In genomic region chr13:110537960-110538463, GRCm38 (mm10) we compare ENCODE assay signal across 9 mouse cellular contexts.
DNase-seq lines count a peak whose midpoint lies in the region; ATAC-seq and TF ChIP-seq lines count a peak whose summit lies in the region.
"Had no signal": no experiment of that assay in that cellular context is flagged by ENCODE, and none has a peak within 500 bp of the region (broad histone marks: within the 10 kb centered on the region; RNA-seq: fewer than 3 reads in every experiment).

No protein-coding gene starts in this region.

- no peak for TF ChIP-seq POLR2A in limb, embryonic 14.5 days (IDR thresholded peaks at IDR 0.05; ENCODE audit: borderline replicate concordance, extremely low read depth, insufficient read depth, insufficient read length)

- TF ChIP-seq CTCF in intestine, postnatal 0 days (IDR thresholded peaks at IDR 0.05; ENCODE audit: low read depth) = no peak

- 35% methylated on average over 7 of the region's 7 CpGs for WGBS in intestine, embryonic 15.5 days
- 41% methylated on average over 7 of the region's 7 CpGs for WGBS in intestine, postnatal 0 days
- 21% methylated on average over 7 of the region's 7 CpGs for WGBS in heart, embryonic 15.5 days
- 63% methylated on average over 7 of the region's 7 CpGs for WGBS in limb, embryonic 14.5 days
- WGBS in midbrain, embryonic 13.5 days = 70% methylated on average over 7 of the region's 7 CpGs
- WGBS in midbrain, embryonic 11.5 days = 73% methylated on average over 7 of the region's 7 CpGs

- 0 out of 2 replicates have a peak, but pooled peaks have one; percentile 58 for ATAC-seq in intestine, embryonic 15.5 days
- no peak for ATAC-seq in intestine, postnatal 0 days
- ATAC-seq in heart, embryonic 15.5 days (replicated peaks; ENCODE audit: insufficient number of reproducible peaks, insufficient read depth, low FRiP score, low read depth) = peak; percentile 84
- ATAC-seq in limb, embryonic 14.5 days (ENCODE audit: low FRiP score, low read depth) = no peak
- no peak for ATAC-seq in midbrain, embryonic 13.5 days
- ATAC-seq in midbrain, embryonic 11.5 days (ENCODE audit: low FRiP score) = no peak

- H3K4me3 ChIP-seq in intestine, embryonic 15.5 days (replicated peaks) = no peak overlapping the region
- no peak overlapping the region for H3K4me3 ChIP-seq in intestine, postnatal 0 days (ENCODE audit: low read depth, low read length)
- no peak overlapping the region for H3K4me3 ChIP-seq in heart, embryonic 15.5 days
- H3K4me3 ChIP-seq in limb, embryonic 14.5 days (replicated peaks; ENCODE audit: low read length) = no peak overlapping the region
- no peak overlapping the region for H3K4me3 ChIP-seq in midbrain, embryonic 13.5 days (replicated peaks)
- H3K4me3 ChIP-seq in midbrain, embryonic 11.5 days (ENCODE audit: low read depth, low read length) = no peak overlapping the region
- H3K4me3 ChIP-seq: embryonic facial prominence, embryonic 13.5 days had no signal

- H3K4me1 ChIP-seq in intestine, embryonic 15.5 days (replicated peaks) = no peaks in the 10 kb centered on the region
- H3K4me1 ChIP-seq in intestine, postnatal 0 days (replicated peaks; ENCODE audit: control insufficient read depth, insufficient read depth, low read length) = no peaks in the 10 kb centered on the region
- H3K4me1 ChIP-seq in heart, embryonic 15.5 days (replicated peaks) = peaks cover 31% of the 10 kb centered on the region
- H3K4me1 ChIP-seq in limb, embryonic 14.5 days (ENCODE audit: control insufficient read depth, insufficient read depth, low read length) = no peaks in the 10 kb centered on the region
- peaks cover 23% of the 10 kb centered on the region for H3K4me1 ChIP-seq in midbrain, embryonic 13.5 days (replicated peaks)
- H3K4me1 ChIP-seq in midbrain, embryonic 11.5 days (ENCODE audit: control insufficient read depth, insufficient read depth, low read length) = peaks cover 9% of the 10 kb centered on the region

- H3K9me3 ChIP-seq in intestine, embryonic 15.5 days = no peaks in the 10 kb centered on the region
- H3K9me3 ChIP-seq in intestine, postnatal 0 days (ENCODE audit: control insufficient read depth) = no peaks in the 10 kb centered on the region
- no peaks in the 10 kb centered on the region for H3K9me3 ChIP-seq in heart, embryonic 15.5 days (replicated peaks)
- H3K9me3 ChIP-seq in limb, embryonic 14.5 days (ENCODE audit: control insufficient read depth, low read length) = no peaks in the 10 kb centered on the region
- H3K9me3 ChIP-seq in midbrain, embryonic 13.5 days = no peaks in the 10 kb centered on the region
- no peaks in the 10 kb centered on the region for H3K9me3 ChIP-seq in midbrain, embryonic 11.5 days (ENCODE audit: control insufficient read depth, low read length)
- H3K9me3 ChIP-seq: embryonic facial prominence, embryonic 13.5 days had no signal

- H3K9ac ChIP-seq in intestine, embryonic 15.5 days = no peak overlapping the region
- no peak overlapping the region for H3K9ac ChIP-seq in intestine, postnatal 0 days (ENCODE audit: low read depth, low read length)
- no peak overlapping the region for H3K9ac ChIP-seq in heart, embryonic 15.5 days
- H3K9ac ChIP-seq in limb, embryonic 14.5 days (ENCODE audit: low read depth, low read length, severe bottlenecking) = no peak overlapping the region
- H3K9ac ChIP-seq in midbrain, embryonic 13.5 days (replicated peaks) = no peak overlapping the region
- H3K9ac ChIP-seq in midbrain, embryonic 11.5 days (ENCODE audit: low read length) = no peak overlapping the region
- H3K9ac ChIP-seq: embryonic facial prominence, embryonic 13.5 days had no signal

- H3K36me3 ChIP-seq in intestine, embryonic 15.5 days = no peaks in the 10 kb centered on the region
- no peaks in the 10 kb centered on the region for H3K36me3 ChIP-seq in intestine, postnatal 0 days (ENCODE audit: control insufficient read depth, insufficient read depth)
- H3K36me3 ChIP-seq in heart, embryonic 15.5 days = no peaks in the 10 kb centered on the region
- no peaks in the 10 kb centered on the region for H3K36me3 ChIP-seq in limb, embryonic 14.5 days (ENCODE audit: control insufficient read depth, insufficient read depth, low read length)
- H3K36me3 ChIP-seq in splenic B cell, adult 2 months (ENCODE audit: control insufficient read depth, insufficient read depth, low read length, poor library complexity, severe bottlenecking) = no peaks in the 10 kb centered on the region
- no peaks in the 10 kb centered on the region for H3K36me3 ChIP-seq in midbrain, embryonic 13.5 days
- H3K36me3 ChIP-seq in midbrain, embryonic 11.5 days (ENCODE audit: control insufficient read depth, insufficient read depth, low read length) = no peaks in the 10 kb centered on the region
- H3K36me3 ChIP-seq: embryonic facial prominence, embryonic 13.5 days had no signal

- DNase-seq in limb, embryonic 14.5 days (ENCODE audit: low spot score) = peak; percentile 16
- DNase-seq in splenic B cell, adult 2 months (ENCODE audit: low read depth, low spot score) = peak; percentile 12
- no peak for DNase-seq in cerebellum, adult 8-10 months
- no peak for DNase-seq in midbrain, embryonic 11.5 days (ENCODE audit: low spot score, missing footprints)

- H3K4me2 ChIP-seq in intestine, embryonic 15.5 days (replicated peaks) = no peak overlapping the region
- no peak overlapping the region for H3K4me2 ChIP-seq in intestine, postnatal 0 days (replicated peaks; ENCODE audit: low read depth)
- H3K4me2 ChIP-seq in heart, embryonic 15.5 days = no peak overlapping the region
- no peak overlapping the region for H3K4me2 ChIP-seq in limb, embryonic 14.5 days (replicated peaks; ENCODE audit: low read depth, low read length, severe bottlenecking)
- H3K4me2 ChIP-seq in midbrain, embryonic 13.5 days (replicated peaks) = no peak overlapping the region
- H3K4me2 ChIP-seq in midbrain, embryonic 11.5 days = no peak overlapping the region
- H3K4me2 ChIP-seq: embryonic facial prominence, embryonic 13.5 days had no signal

- H3K27ac ChIP-seq in intestine, embryonic 15.5 days = no peak overlapping the region
- no peak overlapping the region for H3K27ac ChIP-seq in intestine, postnatal 0 days (ENCODE audit: low read depth, low read length)
- H3K27ac ChIP-seq in heart, embryonic 15.5 days = peak overlapping the region; percentile 72
- H3K27ac ChIP-seq in limb, embryonic 14.5 days (replicated peaks; ENCODE audit: low read depth, low read length) = no peak overlapping the region
- H3K27ac ChIP-seq in midbrain, embryonic 13.5 days = no peak overlapping the region
- H3K27ac ChIP-seq in midbrain, embryonic 11.5 days (ENCODE audit: low read depth, low read length) = no peak overlapping the region
- H3K27ac ChIP-seq: embryonic facial prominence, embryonic 13.5 days had no signal

- H3K27me3 ChIP-seq in intestine, embryonic 15.5 days (replicated peaks) = no peaks in the 10 kb centered on the region
- no peaks in the 10 kb centered on the region for H3K27me3 ChIP-seq in intestine, postnatal 0 days (replicated peaks; ENCODE audit: control insufficient read depth, insufficient read depth, low read length)
- H3K27me3 ChIP-seq in heart, embryonic 15.5 days = no peaks in the 10 kb centered on the region
- no peaks in the 10 kb centered on the region for H3K27me3 ChIP-seq in limb, embryonic 14.5 days (ENCODE audit: control insufficient read depth, insufficient read depth, low read length)
- no peaks in the 10 kb centered on the region for H3K27me3 ChIP-seq in splenic B cell, adult 2 months (ENCODE audit: control insufficient read depth, insufficient read depth, low read length, poor library complexity, severe bottlenecking)
- no peaks in the 10 kb centered on the region for H3K27me3 ChIP-seq in midbrain, embryonic 13.5 days
- no peaks in the 10 kb centered on the region for H3K27me3 ChIP-seq in midbrain, embryonic 11.5 days (ENCODE audit: control insufficient read depth, insufficient read depth, low read length)
- H3K27me3 ChIP-seq: embryonic facial prominence, embryonic 13.5 days had no signal

Comparison
In these comparisons a context has a peak if more than half of its experiments do, and no peak if none do; other contexts are left out.
1. ATAC-seq: peak in intestine, embryonic 15.5 days (single experiment) and heart, embryonic 15.5 days (single experiment); none in intestine, postnatal 0 days (single experiment), limb, embryonic 14.5 days (single experiment), midbrain, embryonic 13.5 days (single experiment) and midbrain, embryonic 11.5 days (single experiment).
2. DNase-seq: peak in limb, embryonic 14.5 days (single experiment) and splenic B cell, adult 2 months (single experiment); none in cerebellum, adult 8-10 months (single experiment) and midbrain, embryonic 11.5 days (single experiment).